Mouse (Mus musculus) midbrain, embryonic 10.5 days (tissue): ENCODE data around the gene Samd10. TPM values are rescaled to one million over a fixed set of nuclear protein-coding genes. Genes with fewer than 3 reads are reported as not detected.

ENCODE experiments used
- DNase-seq: peaks from one replicate; pipeline ENCODE4 v3.0.0-alpha.2; 2017; ENCODE audit warnings: low spot score
- H3K27ac ChIP-seq: fragments of 300-500 bp; sonication (generic); replicated peaks from 2 replicates; pipeline ENCODE4 v1.5.1; 2016; ENCODE audit warnings: mild to moderate bottlenecking
- H3K27me3 ChIP-seq: fragments of 300-500 bp; sonication (generic); 2 replicates; pipeline ENCODE4 v1.6.1; 2016; ENCODE audit warnings: low read depth, mild to moderate bottlenecking; ENCODE audit not compliant: poor library complexity, severe bottlenecking
- H3K36me3 ChIP-seq: fragments of 300-500 bp; sonication (generic); 2 replicates; pipeline ENCODE4 v1.6.1; 2016; ENCODE audit warnings: mild to moderate bottlenecking, moderate library complexity
- H3K4me1 ChIP-seq: fragments of 300-500 bp; sonication (generic); 2 replicates; pipeline ENCODE4 v1.6.1; 2016
- H3K4me3 ChIP-seq: fragments of 300-500 bp; sonication (generic); 2 replicates; pipeline ENCODE4 v1.5.1; 2016; ENCODE audit warnings: mild to moderate bottlenecking, moderate library complexity
- H3K9me3 ChIP-seq: fragments of 300-500 bp; sonication (generic); replicated peaks from 2 replicates; pipeline ENCODE4 v1.6.1; 2016; ENCODE audit warnings: mild to moderate bottlenecking
- WGBS: fragments of 180-500 bp; shearing (Covaris S2); methylation state at CpG from one replicate; pipeline ENCODE4 v1.1.7; 2016; 5-methylcytosine and 5-hydroxymethylcytosine counted together
- polyA plus RNA-seq: library from polyadenylated mRNA; unstranded; fragments of >200 nt; fragmentation: Nextera tagmentation; extraction: Ambion mirVana; gene quantifications from 2 replicates; pipeline ENCODE4 v1.2.1, GENCODE M21; 2016

The Samd10 gene
- polyA plus RNA-seq, 1 experiment from 2014 or later: 36.4 TPM

GRCm38 (mm10) chr2:181589011-181589731 lies 9.8 kb downstream of the Samd10 start:
- no peaks in the 10 kb centered on the region for H3K9me3 ChIP-seq
- peaks cover 68% of the 10 kb centered on the region for H3K36me3 ChIP-seq
- no peaks in the 10 kb centered on the region for H3K27me3 ChIP-seq
- no peak overlapping the region for H3K27ac ChIP-seq
- 94% methylated on average over 10 of the region's 10 CpGs for WGBS
- no peak for DNase-seq
- H3K4me1 ChIP-seq: peaks cover 30% of the 10 kb centered on the region
- H3K4me3 ChIP-seq: 0 out of 2 replicates have a peak overlapping the region, but pooled peaks have one; percentile 9

GRCm38 (mm10) chr2:181588229-181588780 lies 10.7 kb downstream of the Samd10 start:
- Histone ChIP-seq H3K4me3 (no peak overlapping the region), H3K27ac (no peak overlapping the region), H3K36me3 (peaks cover 77% of the 10 kb centered on the region), H3K27me3 (no peaks in the 10 kb centered on the region), H3K9me3 (no peaks in the 10 kb centered on the region), H3K4me1 (peaks cover 29% of the 10 kb centered on the region)
- 93% methylated on average over 11 of the region's 11 CpGs for WGBS
- no peak for DNase-seq

- Histone ChIP-seq H3K27ac (no peak overlapping the region), H3K4me3 (no peak overlapping the region), H3K4me1 (peaks cover 24% of the 10 kb centered on the region), H3K36me3 (peaks cover 80% of the 10 kb centered on the region), H3K9me3 (no peaks in the 10 kb centered on the region), H3K27me3 (no peaks in the 10 kb centered on the region)
- DNase-seq: no peak
- 85% methylated on average over 6 of the region's 6 CpGs for WGBS
Observed at GRCm38 (mm10) chr2:181587796-181588195, 11.2 kb downstream of the Samd10 start.

GRCm38 (mm10) chr2:181586124-181586523 lies 12.9 kb downstream of the Samd10 start:
- Histone ChIP-seq H3K9me3 (no peaks in the 10 kb centered on the region), H3K4me3 (no peak overlapping the region), H3K4me1 (peaks cover 21% of the 10 kb centered on the region), H3K27me3 (no peaks in the 10 kb centered on the region), H3K27ac (no peak overlapping the region), H3K36me3 (peaks cover 80% of the 10 kb centered on the region)
- DNase-seq: no peak
- 94% methylated on average over 3 of the region's 3 CpGs for WGBS

- Histone ChIP-seq H3K9me3 (no peaks in the 10 kb centered on the region), H3K27me3 (no peaks in the 10 kb centered on the region), H3K4me1 (peaks cover 21% of the 10 kb centered on the region), H3K36me3 (peaks cover 76% of the 10 kb centered on the region), H3K27ac (no peak overlapping the region), H3K4me3 (no peak overlapping the region)
- 95% methylated on average over 5 of the region's 5 CpGs for WGBS
- no peak for DNase-seq
Observed at GRCm38 (mm10) chr2:181585506-181585905, 13.5 kb downstream of the Samd10 start.

- Histone ChIP-seq H3K9me3 (no peaks in the 10 kb centered on the region), H3K27ac (no peak within 1 kb of the TSS), H3K4me1 (peaks cover 23% of the 10 kb centered on the region), H3K4me3 (no peak within 1 kb of the TSS), H3K27me3 (no peaks in the 10 kb centered on the region), H3K36me3 (peaks cover 65% of the 10 kb centered on the region)
- no peak for DNase-seq
- 97% methylated on average over 4 of the region's 4 CpGs for WGBS
Observed at GRCm38 (mm10) chr2:181584411-181584942, 14.5 kb downstream of the Samd10 start, which contains the start of gene Uckl1. Gene Uckl1, minus strand, starts transcription at chr2:181584892.

- no peak overlapping the region for H3K27ac ChIP-seq
- WGBS: 86% methylated on average over 3 of the region's 3 CpGs
- peaks cover 57% of the 10 kb centered on the region for H3K36me3 ChIP-seq
- H3K4me1 ChIP-seq: peaks cover 23% of the 10 kb centered on the region
- no peaks in the 10 kb centered on the region for H3K27me3 ChIP-seq
- DNase-seq: peak; percentile 9
- H3K9me3 ChIP-seq: no peaks in the 10 kb centered on the region
- no peak overlapping the region for H3K4me3 ChIP-seq
Observed at GRCm38 (mm10) chr2:181583460-181584257, 15.4 kb downstream of the Samd10 start.

GRCm38 (mm10) chr2:181582939-181583338 lies 16.1 kb downstream of the Samd10 start:
- Histone ChIP-seq H3K4me1 (peaks cover 24% of the 10 kb centered on the region), H3K9me3 (no peaks in the 10 kb centered on the region), H3K27ac (no peak overlapping the region), H3K36me3 (peaks cover 50% of the 10 kb centered on the region), H3K4me3 (no peak overlapping the region), H3K27me3 (no peaks in the 10 kb centered on the region)
- WGBS: 90% methylated on average over 1 of the region's 1 CpGs
- DNase-seq: no peak

- DNase-seq: no peak
- Histone ChIP-seq H3K9me3 (no peaks in the 10 kb centered on the region), H3K4me3 (peak overlapping the region; percentile 85; the same call in 1 of the 2 replicates), H3K27me3 (no peaks in the 10 kb centered on the region), H3K36me3 (peaks cover 44% of the 10 kb centered on the region), H3K27ac (0 out of 2 replicates have a peak overlapping the region, but pooled peaks have one; percentile 95), H3K4me1 (peaks cover 26% of the 10 kb centered on the region)
- 83% methylated on average over 2 of the region's 2 CpGs for WGBS
Observed at GRCm38 (mm10) chr2:181582358-181582757, 16.7 kb downstream of the Samd10 start.

- peak overlapping the region; percentile 85 for H3K4me3 ChIP-seq
- H3K27ac ChIP-seq: peak overlapping the region; percentile 95
- H3K4me1 ChIP-seq: peaks cover 26% of the 10 kb centered on the region
- under 1% methylated on average over 49 of the region's 49 CpGs for WGBS
- H3K27me3 ChIP-seq: no peaks in the 10 kb centered on the region
- H3K9me3 ChIP-seq: no peaks in the 10 kb centered on the region
- H3K36me3 ChIP-seq: peaks cover 36% of the 10 kb centered on the region
- DNase-seq: peak; percentile 85
Observed at GRCm38 (mm10) chr2:181581402-181582120, 17.5 kb downstream of the Samd10 start.

GRCm38 (mm10) chr2:181581016-181581401 lies 18.0 kb downstream of the Samd10 start:
- DNase-seq: peak; percentile 88
- H3K4me3 ChIP-seq: peak overlapping the region; percentile 85
- peak overlapping the region; percentile 95 for H3K27ac ChIP-seq
- H3K27me3 ChIP-seq: no peaks in the 10 kb centered on the region
- WGBS: under 1% methylated on average over 11 of the region's 11 CpGs
- H3K9me3 ChIP-seq: no peaks in the 10 kb centered on the region
- peaks cover 26% of the 10 kb centered on the region for H3K4me1 ChIP-seq
- H3K36me3 ChIP-seq: peaks cover 31% of the 10 kb centered on the region
